Mouse (Mus musculus): ENCODE results near the gene Sox18.

DNA sequence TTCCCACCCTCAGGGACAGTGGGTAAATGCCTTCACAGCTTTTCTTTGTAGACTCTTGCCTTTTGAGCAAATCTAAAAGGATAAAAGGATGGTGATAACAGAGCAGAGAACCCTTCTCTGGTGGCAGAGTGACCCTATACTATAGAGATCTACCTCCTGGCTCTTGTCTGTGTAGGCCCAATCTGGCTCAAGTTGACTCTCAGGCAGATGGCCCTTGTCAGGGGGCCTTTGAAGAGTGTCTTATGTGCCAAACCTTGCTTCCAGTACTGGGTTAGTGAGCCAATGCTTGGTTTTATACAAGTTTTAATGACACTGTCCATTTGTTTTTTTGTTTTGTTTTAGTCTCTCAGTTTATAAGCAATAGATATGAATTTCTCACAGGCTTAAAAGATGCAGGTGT lies 49.8 kb upstream of the Sox18 start:
- TF ChIP-seq GATA1 (IDR thresholded peaks at IDR 0.05; ENCODE audit: borderline replicate concordance, low read length) (no peak), FLI1 (IDR thresholded peaks at IDR 0.05; ENCODE audit: low read length) (no peak)

All from megakaryocyte, embryonic 14.5 days (primary cell).